Mouse (Mus musculus): ENCODE measurements around the gene 4930550L24Rik.

The 4930550L24Rik gene

GRCm38 (mm10) chrX:58909060-58909459, at the start of gene 4930550L24Rik:
4930550L24Rik (plus strand) TSS chrX:58909360.
- DNase-seq (ENCODE audit: low read depth): no peak

- no peak for DNase-seq (ENCODE audit: low read depth)
Measured at GRCm38 (mm10) chrX:58900753-58901152, 8.4 kb upstream of the 4930550L24Rik start.

- no peak for DNase-seq (ENCODE audit: low read depth)
Measured at GRCm38 (mm10) chrX:58967969-58968368, 58.8 kb downstream of the 4930550L24Rik start.
